27 mouse cellular contexts compared by ENCODE assay signal in the genomic region with DNA sequence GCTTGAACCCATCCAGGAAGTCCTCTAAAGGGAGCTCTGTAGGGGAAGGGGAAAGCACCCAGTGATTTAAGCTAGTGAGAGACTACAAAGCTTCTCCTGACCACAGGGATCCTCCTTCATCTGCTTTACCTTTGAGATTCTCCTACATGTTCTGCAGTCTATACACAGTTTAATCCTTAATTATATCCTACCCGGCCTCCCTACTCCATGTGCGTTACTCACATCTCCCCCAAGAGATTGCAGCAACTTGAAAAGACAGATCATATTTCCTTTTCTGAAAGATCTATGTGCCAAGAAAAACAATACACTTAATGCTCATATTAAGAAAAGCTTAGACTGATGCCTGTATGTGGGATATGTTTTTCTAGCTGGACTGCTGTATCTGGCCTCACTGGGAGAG. TPM values are rescaled to one million over a fixed set of nuclear protein-coding genes. Genes with fewer than 3 reads are reported as not detected.
"Had no signal": no experiment of that assay in that cellular context is flagged by ENCODE, and none has a peak within 500 bp of the region (broad histone marks: within the 10 kb centered on the region; RNA-seq: fewer than 3 reads in every experiment).

No protein-coding gene starts in this region.

- H3K9me3 ChIP-seq: limb, embryonic 10.5 days; limb, embryonic 13.5 days; liver, embryonic 12.5 days; liver, embryonic 15.5 days; lung, embryonic 15.5 days; midbrain, embryonic 12.5 days had no signal

- ATAC-seq: liver, embryonic 12.5 days; midbrain, embryonic 16.5 days had no signal

- H3K4me3 ChIP-seq: limb, embryonic 10.5 days; limb, embryonic 13.5 days; liver, embryonic 12.5 days; liver, embryonic 15.5 days; lung, embryonic 15.5 days; midbrain, embryonic 12.5 days had no signal

- H3K4me2 ChIP-seq: limb, embryonic 13.5 days; liver, embryonic 12.5 days; liver, embryonic 15.5 days; lung, embryonic 15.5 days; midbrain, embryonic 12.5 days had no signal

- H3K27ac ChIP-seq: limb, embryonic 10.5 days; limb, embryonic 13.5 days; liver, embryonic 12.5 days; liver, embryonic 15.5 days; lung, embryonic 15.5 days; midbrain, embryonic 12.5 days had no signal

- H3K36me3 ChIP-seq: limb, embryonic 10.5 days; limb, embryonic 13.5 days; liver, embryonic 12.5 days; liver, embryonic 15.5 days; lung, embryonic 15.5 days; midbrain, embryonic 12.5 days had no signal

- H3K27me3 ChIP-seq: limb, embryonic 13.5 days; liver, embryonic 12.5 days; liver, embryonic 15.5 days; lung, embryonic 15.5 days; midbrain, embryonic 12.5 days had no signal

- DNase-seq: kidney, adult 18-20 months; kidney, postnatal 14 days; liver; lung, adult 18-20 months; lung, postnatal 10 days; lung, postnatal 36 days; thymus, adult 18-20 months; thymus, postnatal 36 days had no signal

- H3K9ac ChIP-seq: limb, embryonic 13.5 days; liver, embryonic 12.5 days; liver, embryonic 15.5 days; lung, embryonic 15.5 days; midbrain, embryonic 12.5 days had no signal

- H3K4me1 ChIP-seq: limb, embryonic 10.5 days; limb, embryonic 13.5 days; liver, embryonic 12.5 days; liver, embryonic 15.5 days; lung, embryonic 15.5 days; midbrain, embryonic 12.5 days had no signal

RNA-seq across cellular contexts. Expression of gene Tmprss11a, which starts 29.5 kb away (rescaled TPM):
- total RNA-seq: layer of hippocampus, postnatal 14 days; left cerebral cortex, postnatal 25 days; megakaryocyte progenitor cell, adult 5-6 weeks; megakaryocyte-erythroid progenitor cell, adult 5-6 weeks; monocyte, adult 5-6 weeks had no signal
- polyA plus RNA-seq: kidney, embryonic 14.5 days; large intestine, adult 2 months; limb, embryonic 10.5 days; limb, embryonic 13.5 days; liver, embryonic 12.5 days; liver, embryonic 15.5 days; lung, embryonic 15.5 days; midbrain, embryonic 12.5 days; midbrain, embryonic 16.5 days; neural tube, embryonic 11.5 days; neural tube, embryonic 14.5 days; small intestine, adult 2 months; spleen, adult 2 months; testis, adult 2 months had no signal
